Mouse (Mus musculus): ENCODE measurements around the gene Plod3. TPM values are rescaled to one million over a fixed set of nuclear protein-coding genes. Genes with fewer than 3 reads are reported as not detected.

The Plod3 gene
- polyA plus RNA-seq (2012; rRNA removed), result 93.0 and 109 TPM in 2 replicates

DNA sequence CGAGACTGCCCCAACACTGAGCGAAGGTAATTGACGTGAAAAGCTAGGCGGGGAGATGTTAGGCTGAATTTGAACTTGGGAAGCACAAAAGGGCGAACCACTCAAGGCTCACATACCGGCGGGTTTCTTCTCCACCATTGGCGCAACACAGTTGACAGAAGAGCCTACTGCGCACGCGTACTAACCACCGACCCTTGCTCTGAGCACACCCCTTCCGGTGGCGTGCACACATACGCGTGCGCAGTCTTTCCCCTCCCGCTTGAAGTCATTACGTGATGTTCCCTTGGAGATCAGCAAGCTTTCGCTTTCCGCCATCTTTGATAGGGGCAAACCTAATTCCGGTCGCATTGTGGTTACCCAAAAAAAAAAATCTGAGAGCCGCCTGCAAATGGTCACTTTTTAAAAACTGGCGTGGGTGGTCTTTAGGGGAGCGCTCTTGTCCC is at the start of gene Plod3:
Plod3 (plus strand) TSS at position 325 of the 443 bp plus-strand sequence.

DNA sequence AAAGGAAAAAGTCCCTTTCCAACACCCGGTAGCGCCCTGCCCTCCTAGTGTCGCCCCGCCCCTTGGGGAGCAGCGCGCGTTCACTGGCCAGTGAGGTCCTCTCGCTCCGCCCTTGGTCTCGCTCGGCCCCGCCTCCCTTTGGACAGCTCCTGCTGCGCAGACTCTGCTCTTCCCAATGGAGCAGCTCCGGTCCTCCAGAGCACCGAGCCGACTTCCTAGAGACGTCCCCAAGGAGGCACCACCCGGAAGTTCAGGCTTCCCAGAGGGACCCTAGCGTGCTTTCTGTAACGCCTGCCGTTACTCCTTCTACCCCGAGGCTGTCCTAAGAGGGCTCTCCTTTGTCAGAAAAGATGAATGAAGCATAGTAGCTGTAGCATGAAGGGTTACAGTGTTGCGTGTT is 33.8 kb upstream of the Plod3 start, which contains the start of gene Fis1:
Fis1 (plus strand) TSS at position 261 of the 400 bp plus-strand sequence.

DNA sequence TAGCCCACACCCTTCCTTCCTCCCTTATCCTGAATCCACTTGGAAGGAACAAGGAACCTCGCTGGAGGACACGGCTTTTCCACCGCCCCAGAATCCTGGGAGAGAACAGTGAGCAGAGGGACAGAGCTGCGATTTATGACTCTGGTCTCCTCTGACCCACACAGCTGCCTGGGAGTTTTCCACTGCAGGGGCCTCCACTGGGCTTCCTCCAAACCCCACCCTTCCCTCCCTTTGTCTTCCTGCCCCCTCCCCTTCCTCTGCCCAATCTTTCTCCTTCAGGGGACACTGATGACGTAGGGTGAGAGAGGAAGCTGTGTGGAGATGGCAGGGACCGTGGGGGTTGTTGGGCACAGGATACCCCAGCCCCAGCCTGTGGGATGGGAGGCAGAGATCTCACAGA is 20.5 kb upstream of the Plod3 start, which contains the start of gene Cldn15:
Cldn15 (plus strand) TSS at position 286 of the 400 bp plus-strand sequence.

DNA sequence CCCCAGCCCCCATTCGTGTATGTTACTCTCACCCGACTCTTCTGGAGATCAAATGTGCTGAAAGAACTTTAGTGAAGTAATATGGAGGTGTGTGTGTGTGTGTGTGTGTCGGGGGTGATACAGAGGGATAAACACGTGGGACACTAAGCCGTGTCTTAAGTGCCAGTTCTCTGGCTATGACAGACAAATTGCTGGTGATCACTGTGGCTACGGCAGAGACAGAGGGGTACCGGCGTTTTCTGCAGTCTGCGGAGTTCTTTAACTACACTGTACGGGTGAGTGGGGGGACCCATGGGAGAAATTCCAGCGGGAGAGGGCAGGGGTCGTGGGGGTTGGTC is 1.1 kb downstream of the Plod3 start, which contains the start of gene Znhit1:
Znhit1 (minus strand) TSS at position 88 of the 338 bp plus-strand sequence.

DNA sequence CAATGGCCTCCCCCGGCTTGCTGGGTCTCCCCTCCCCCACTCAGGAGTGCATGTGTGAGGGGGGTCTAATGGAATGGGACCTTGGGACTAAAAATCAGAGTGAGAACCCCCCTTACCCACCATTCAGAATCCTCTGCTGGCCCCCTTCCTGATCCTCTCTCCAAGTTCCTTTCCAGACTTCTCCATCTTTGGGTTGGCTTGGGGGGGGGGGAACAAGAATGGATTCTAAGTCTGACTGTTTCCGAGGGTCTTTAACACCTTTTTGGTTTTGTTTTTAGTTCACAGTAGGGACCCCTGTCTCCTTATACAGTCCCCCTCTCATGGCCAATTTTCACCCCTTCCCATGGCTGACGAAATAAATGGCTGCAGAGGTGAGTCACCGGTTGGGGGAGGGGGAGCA is 39.3 kb downstream of the Plod3 start, which contains the start of gene Vgf:
Vgf (plus strand) TSS at position 301 of the 400 bp plus-strand sequence.

DNA sequence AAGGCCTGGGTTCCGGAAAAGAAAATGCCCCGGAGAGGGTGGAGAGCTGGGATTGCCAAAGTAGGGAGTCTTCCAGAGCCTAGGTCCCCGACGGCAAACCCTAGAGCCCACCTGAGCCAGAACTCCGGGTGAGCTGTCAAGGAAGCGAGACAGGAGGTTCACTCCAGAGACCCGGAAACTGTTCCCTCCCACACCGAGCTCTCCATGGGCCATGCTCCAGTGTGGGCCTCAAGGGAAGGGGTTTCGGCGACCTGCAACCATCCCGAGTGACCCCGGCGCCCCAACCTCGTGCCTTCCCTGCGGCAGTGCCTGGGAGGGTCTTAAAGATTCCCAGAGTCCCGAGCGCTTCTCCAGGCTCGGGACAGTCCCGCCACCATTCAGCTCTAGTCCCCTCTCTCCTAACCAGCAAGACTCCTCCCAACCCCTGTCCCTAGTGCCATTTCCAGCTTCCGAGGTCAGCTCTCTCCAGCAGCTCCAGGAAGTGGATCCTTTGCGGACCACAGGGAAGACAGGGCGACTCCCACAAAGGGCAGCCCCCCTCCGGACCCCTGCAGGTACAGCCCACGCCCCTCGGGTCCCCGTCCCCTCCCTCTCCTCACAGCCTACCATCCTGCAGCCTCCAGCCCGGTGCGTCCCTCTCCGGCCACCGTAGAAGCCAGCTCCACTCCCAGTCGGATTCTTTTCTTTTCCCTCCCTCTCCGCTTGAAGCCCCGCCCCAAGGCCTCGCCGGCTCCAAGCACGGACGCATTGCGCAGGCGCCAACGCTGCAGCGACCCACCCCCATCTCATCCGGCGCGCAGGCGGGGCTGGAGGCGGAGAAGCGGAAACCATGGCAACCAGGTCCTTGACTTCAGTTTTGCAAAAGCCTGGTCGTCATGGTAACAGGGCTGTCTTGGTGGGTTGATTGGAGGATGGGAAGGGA is 58.8 kb downstream of the Plod3 start, which contains the start of gene Ap1s1:
Ap1s1 (minus strand) TSS at position 734 of the 922 bp plus-strand sequence.

Other genes starting within 250 kb of the Plod3 start
- 26.5 and 36.6 TPM in 2 replicates for gene Col26a1, start 103.8 kb upstream of the Plod3 start, polyA plus RNA-seq (2012; rRNA removed)
- gene Ift22, start 78.9 kb upstream of the Plod3 start, polyA plus RNA-seq (2012; rRNA removed), result 13.1 and 17.5 TPM in 2 replicates
- 171 and 185 TPM in 2 replicates for gene Fis1, start 33.7 kb upstream of the Plod3 start, polyA plus RNA-seq (2012; rRNA removed)
- 23.7 and 29.5 TPM in 2 replicates for gene Cldn15, start 20.4 kb upstream of the Plod3 start, polyA plus RNA-seq (2012; rRNA removed)
- gene Znhit1, start 1.0 kb downstream of the Plod3 start, polyA plus RNA-seq (2012; rRNA removed), result 80.1 and 91.0 TPM in 2 replicates
- gene Vgf, start 39.4 kb downstream of the Plod3 start, polyA plus RNA-seq (2012; rRNA removed), result 0.13 and 0.26 TPM in 2 replicates
- gene Ap1s1, start 59.1 kb downstream of the Plod3 start, polyA plus RNA-seq (2012; rRNA removed), result 44.5 and 48.4 TPM in 2 replicates
- gene Serpine1, start 85.2 kb downstream of the Plod3 start, polyA plus RNA-seq (2012; rRNA removed), result 8.6 TPM in 2 replicates
- gene Trim56, start 129.2 kb downstream of the Plod3 start, polyA plus RNA-seq (2012; rRNA removed), result 9.6 and 14.3 TPM in 2 replicates
- gene Muc3, start 162.3 kb downstream of the Plod3 start, polyA plus RNA-seq (2012; rRNA removed), result 0.29 and 0.32 TPM in 2 replicates
- 1.9 and 2.9 TPM in 2 replicates for gene Muc3a, start 225.4 kb downstream of the Plod3 start, polyA plus RNA-seq (2012; rRNA removed)

Data from ovary, adult 2 months (tissue).